Mouse (Mus musculus) fibroblast of lung, adult 2 months (primary cell): ENCODE measurements around the gene Slc51a.

Source experiments
- DNase-seq: peaks from one replicate; pipeline ENCODE4 v3.0.0-alpha.2; 2011; ENCODE audit warnings: low read depth

The Slc51a gene

DNA sequence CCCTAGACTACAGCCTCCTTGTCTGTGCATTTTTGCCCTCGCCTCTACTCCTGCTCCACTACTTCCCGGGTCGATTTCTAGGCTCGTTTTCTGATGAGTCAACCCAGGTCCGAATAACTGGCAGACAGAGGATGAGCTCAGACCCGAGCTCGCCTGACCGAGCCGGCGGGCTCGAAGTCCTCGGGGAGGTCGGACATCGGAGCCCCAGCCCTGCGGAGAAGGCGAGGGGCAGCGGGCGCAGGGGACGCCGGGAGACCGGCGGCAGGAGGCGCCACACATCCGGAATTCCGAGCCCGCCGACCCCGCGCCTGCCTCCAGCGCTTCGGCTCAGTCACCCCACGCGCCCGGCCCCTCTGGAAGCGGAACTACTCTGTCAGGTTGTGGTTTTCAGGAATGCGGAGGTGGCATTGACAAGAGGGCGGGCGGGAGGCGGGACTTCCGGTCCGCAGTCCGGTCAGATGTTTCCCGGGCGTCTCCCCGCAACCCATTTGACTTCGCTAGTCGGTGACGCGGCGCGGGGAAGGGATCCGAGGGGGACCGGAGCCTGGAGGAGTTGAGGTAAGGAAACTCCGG is 57.1 kb downstream of the Slc51a start, which contains the start of gene Pcyt1a:
Pcyt1a (plus strand) TSS at position 448 of the 573 bp plus-strand sequence.
- peak; percentile 86 for DNase-seq

DNA sequence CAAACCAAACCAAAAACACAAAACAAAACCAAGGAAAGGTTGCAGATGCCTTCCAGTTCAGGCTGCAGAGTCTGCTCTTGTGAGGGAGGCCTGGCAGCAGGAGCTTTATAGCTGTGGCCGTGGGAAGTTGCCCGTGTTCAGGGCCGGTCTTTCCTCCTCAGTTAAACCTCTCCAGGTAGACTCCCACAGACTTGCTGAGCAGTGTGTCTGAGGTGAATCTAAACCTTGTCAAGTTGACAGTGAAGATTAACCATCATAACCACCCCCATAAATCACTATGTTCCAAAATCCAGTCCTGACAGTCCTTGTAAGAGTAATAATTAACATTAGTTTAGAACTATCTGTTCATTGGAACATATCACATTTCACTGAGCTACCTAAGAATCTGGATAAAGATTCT is 60.2 kb downstream of the Slc51a start:
- DNase-seq: no peak
